Mouse (Mus musculus) bone marrow macrophage, adult 2 months (primary cell): ENCODE measurements around the gene Zfp213.

ENCODE experiments used
- CTCF ChIP-seq: IDR thresholded peaks from 2 replicates; pipeline ENCODE4 v1.5.1; 2012; ENCODE audit warnings: low read depth, mild to moderate bottlenecking, low read length, moderate library complexity
- POLR2A ChIP-seq: IDR thresholded peaks from 2 replicates; pipeline ENCODE4 v1.6.1; 2012; ENCODE audit warnings: mild to moderate bottlenecking, low read depth, low read length, borderline replicate concordance

DNA sequence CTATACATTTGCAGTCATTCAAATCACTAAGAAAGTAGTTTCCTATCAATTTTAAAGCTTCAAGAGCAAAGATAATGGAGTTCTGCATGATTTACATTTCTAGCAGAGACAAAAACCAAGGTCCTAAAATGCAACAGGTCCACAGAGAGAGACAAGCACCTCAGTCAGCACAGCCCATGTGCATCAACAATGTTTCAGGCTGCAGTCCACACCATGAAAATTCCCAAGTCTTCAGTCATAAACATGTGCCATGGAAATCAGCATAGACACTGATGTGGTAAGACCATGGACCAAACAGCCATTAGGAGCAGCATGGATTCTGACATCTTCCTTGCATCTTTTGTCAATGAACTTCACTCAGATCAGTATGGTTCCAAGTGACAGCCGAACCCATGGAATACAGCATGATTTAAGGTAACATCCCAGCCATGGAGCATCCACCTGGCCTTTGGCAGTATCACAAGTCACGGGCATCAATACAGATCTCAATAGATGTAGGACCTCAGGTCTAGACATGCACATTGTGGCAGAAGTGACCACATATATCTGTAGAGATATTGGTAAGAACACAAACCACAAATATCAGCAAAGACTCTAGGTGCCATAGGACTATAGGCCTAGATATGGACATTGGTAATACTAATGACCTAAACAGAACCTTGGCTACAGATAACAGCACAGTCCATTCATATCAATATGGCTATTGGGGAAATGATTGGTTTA, 45.2 kb downstream of the Zfp213 start:
- TF ChIP-seq CTCF (no peak), POLR2A (no peak)
